Mouse (Mus musculus) kidney, adult 2 months (tissue): Measurements from ENCODE around the gene Ifnk.

ENCODE experiments used
- CTCF ChIP-seq: fragments of 200-500 bp; conservative IDR thresholded peaks from 2 replicates; pipeline ENCODE4 v1.5.1; 2011; ENCODE audit warnings: low read depth, mild to moderate bottlenecking, control low read depth, low read length, moderate library complexity, mixed read lengths; ENCODE audit not compliant: insufficient read depth, insufficient read length
- POLR2A ChIP-seq: fragments of 200-500 bp; IDR thresholded peaks from one replicate; pipeline ENCODE4 v1.6.1; 2011; ENCODE audit warnings: low read depth, low read length, control low read depth

- no peak for TF ChIP-seq POLR2A
- no peak for TF ChIP-seq CTCF
Observed at GRCm38 (mm10) chr4:35172471-35172870, 20.6 kb downstream of the Ifnk start.
